Mouse (Mus musculus): ENCODE data around the gene Anxa1. TPM values are rescaled to one million over a fixed set of nuclear protein-coding genes. Genes with fewer than 3 reads are reported as not detected.

Anxa1 gene
- 1 to 10 TPM; 1.4 to 2.5 TPM for total RNA-seq (2021)
- long read RNA-seq, partial matches to known transcripts, result 0 of 3 reads
- long read RNA-seq, other reads (novel, unspliced or antisense), result 0 of 3 reads

GRCm38 (mm10) chr19:20390455-20390994 is at the start of gene Anxa1:
Gene Anxa1 (minus strand): TSS chr19:20390944.
- no peak for DNase-seq (ENCODE audit: low spot score in 2 of 2)

- DNase-seq (ENCODE audit: low spot score in 2 of 2), result no peak
These were observed 46.3 kb upstream of the Anxa1 start for GRCm38 (mm10) chr19:20437043-20437442.

DNA sequence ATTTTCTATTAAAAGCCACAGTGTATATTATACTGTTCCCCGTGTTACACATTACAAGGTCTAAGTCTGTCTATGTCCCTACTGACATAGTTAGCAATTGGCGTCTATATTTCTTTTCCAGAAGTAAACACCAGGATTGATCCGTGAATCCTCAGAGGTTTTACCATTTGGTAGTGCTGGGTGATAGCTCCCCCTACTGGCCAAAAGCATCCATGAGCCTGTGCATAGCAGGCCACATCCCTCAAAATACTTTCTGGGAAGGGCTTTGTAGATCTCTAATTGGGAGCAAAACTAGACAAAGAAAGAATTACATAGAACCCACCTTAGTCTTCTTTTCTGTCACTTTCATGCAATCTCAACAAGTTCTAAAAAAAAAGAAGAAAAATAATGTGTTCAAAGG is 43.8 kb upstream of the Anxa1 start:
- DNase-seq (ENCODE audit: low spot score in 2 of 2), result peak; percentile 13 to 80

GRCm38 (mm10) chr19:20433966-20434365 is 43.2 kb upstream of the Anxa1 start:
- no peak for DNase-seq (ENCODE audit: low spot score in 2 of 2)

DNA sequence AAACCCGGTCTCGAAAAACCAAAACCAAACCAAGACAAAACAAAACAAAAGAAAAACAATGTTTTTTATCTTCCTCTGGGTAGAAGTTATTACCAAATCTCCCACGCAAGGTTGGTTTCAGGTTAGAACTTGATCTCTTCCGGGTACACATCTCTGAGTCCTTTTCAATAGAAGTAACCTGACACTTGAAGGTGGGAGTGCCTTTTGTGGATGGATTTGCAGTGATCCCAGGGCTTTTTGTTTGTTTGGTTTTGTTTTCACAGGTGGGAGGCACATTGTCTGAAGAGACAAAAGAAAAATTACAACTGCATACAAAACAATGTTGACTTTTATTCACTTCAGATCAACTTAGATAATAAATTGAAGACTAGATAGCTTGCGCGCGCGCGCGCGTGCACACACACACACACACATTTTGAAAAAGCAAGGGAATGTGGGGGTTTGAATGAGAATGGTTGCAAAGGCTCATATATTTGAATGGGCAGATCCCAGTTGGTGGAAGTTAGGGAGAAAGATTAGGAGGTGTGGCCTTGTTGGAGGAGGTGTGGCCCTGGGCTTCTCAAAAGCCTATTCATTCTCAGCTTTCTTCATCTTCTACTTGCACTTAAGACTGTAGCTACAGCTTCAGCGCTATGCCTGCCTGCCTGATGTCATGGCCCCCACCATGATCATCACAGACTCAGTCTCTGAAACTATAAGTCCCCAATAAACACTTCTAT is 35.9 kb upstream of the Anxa1 start:
- DNase-seq (ENCODE audit: low spot score in 2 of 2), result no peak

DNA sequence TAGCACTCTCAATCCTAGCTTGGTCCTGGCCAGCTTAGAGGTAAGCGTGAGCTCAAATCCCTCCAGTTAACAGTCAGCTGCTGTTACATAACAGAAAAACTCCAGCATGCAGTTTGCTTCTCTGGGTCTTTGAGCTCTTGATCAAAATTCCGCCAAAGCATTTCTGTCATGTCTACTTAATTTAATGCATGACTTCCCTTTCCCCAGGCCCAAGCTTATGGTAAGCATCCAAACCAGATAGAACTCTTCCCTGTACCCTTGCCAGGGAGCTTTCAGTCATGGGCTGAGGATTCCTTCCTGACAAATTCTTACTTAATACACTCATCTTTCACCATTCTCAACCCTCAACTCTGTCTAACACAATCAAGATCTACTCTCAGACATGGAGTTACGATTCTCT is 20.5 kb upstream of the Anxa1 start:
- no peak for DNase-seq (ENCODE audit: low spot score in 2 of 2)

- DNase-seq (ENCODE audit: low spot score in 2 of 2), result no peak
These were observed 19.1 kb upstream of the Anxa1 start for GRCm38 (mm10) chr19:20409541-20410528.

- DNase-seq (ENCODE audit: low spot score in 2 of 2), result no peak
These were observed 15.7 kb upstream of the Anxa1 start for GRCm38 (mm10) chr19:20406475-20406874.

GRCm38 (mm10) chr19:20405015-20405414 is 14.3 kb upstream of the Anxa1 start:
- DNase-seq (ENCODE audit: low spot score in 2 of 2), result peak in 1 of 2 experiments; percentile 37

GRCm38 (mm10) chr19:20403740-20404139 is 13.0 kb upstream of the Anxa1 start:
- DNase-seq (ENCODE audit: low spot score in 2 of 2), result no peak

DNA sequence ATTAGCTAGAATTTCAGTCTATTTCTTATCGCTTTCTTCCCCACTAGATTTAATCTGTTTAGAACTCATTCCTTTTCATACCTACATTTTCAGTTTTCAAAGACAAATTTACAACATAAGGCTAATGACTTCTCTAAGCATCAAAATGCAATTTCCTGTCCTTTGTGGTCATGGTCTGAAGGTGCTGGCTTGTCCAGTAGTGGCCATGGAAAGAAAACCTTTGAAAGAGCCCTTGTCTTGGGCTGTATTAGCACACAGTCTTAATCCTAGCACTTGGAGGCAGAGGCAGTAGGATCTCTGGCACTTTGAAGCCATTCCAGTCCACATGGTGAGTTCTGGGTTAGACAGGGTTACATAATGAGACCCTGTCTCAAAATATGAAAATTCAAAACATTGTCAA is 12.5 kb upstream of the Anxa1 start:
- DNase-seq (ENCODE audit: low spot score in 2 of 2), result no peak

- DNase-seq (ENCODE audit: low spot score in 2 of 2), result no peak
These were observed 11.9 kb upstream of the Anxa1 start for GRCm38 (mm10) chr19:20402516-20403200.

DNA sequence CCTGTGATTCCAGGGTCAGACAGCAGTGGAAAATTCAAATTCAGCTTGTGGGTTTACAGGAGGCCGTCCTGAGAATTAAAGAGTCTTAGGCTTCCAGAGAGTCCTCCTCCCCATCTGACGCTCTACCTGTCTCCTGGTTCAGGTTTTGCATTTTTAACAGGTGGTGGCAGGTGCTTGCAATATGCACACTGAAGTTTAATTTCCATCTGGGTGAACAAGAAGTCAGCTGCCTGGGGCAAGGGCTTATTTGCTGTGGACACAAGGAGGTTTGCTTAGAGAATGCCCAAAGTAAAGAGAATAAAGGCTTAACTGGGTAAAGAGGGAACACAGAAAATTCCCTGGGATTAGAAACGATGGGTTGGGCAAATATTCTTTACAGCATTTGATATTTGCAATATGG is 11.2 kb upstream of the Anxa1 start:
- no peak for DNase-seq (ENCODE audit: low spot score in 2 of 2)

- no peak for DNase-seq (ENCODE audit: low spot score in 2 of 2)
These were observed 8.4 kb upstream of the Anxa1 start for GRCm38 (mm10) chr19:20399187-20399586.

DNA sequence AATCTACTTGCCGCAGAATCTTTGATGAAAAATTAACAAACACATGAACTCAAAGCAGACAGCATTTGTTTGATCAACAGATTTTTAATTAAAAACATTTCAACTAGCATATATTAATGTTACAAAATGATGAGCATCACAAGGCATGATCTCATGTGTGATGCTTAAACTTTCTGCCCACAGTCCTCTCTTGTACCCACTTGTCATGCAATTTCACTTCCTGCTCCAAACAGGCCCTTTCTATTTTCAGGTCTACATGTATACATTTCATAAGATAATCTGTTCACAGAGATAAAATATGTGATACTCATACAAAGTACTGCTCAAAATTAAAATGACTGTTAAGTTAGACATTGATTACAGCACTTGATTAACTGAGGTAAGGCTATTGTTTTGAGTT is 6.3 kb upstream of the Anxa1 start:
- no peak for DNase-seq (ENCODE audit: low spot score in 2 of 2)

GRCm38 (mm10) chr19:20393556-20394274 is 3.0 kb upstream of the Anxa1 start:
- no peak for DNase-seq (ENCODE audit: low spot score in 2 of 2)

GRCm38 (mm10) chr19:20389723-20390122 is 1.0 kb downstream of the Anxa1 start:
- no peak for DNase-seq (ENCODE audit: low spot score in 2 of 2)

- no peak for DNase-seq (ENCODE audit: low spot score in 2 of 2)
These were observed 1.5 kb downstream of the Anxa1 start for GRCm38 (mm10) chr19:20389245-20389644.

GRCm38 (mm10) chr19:20388276-20388675 is 2.5 kb downstream of the Anxa1 start:
- no peak for DNase-seq (ENCODE audit: low spot score in 2 of 2)

DNA sequence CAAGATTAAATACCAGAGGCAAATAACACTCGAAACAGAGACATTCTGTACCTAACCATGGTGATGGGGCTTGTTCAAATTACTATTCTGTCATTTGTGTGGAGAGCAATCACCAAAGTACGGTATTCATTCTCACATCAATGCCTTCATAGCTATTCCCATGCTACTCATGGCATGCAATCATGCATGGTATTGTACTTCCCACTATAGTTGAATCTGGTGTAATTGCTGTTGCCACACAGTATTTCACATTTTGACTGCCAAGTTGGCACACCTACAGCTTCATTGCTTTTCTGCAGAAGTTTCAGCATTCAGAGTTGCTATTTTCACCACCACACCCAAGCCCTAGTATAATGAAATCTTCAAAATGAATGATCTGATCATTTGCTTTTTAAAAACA is 4.4 kb downstream of the Anxa1 start:
- DNase-seq (ENCODE audit: low spot score in 2 of 2), result peak in 1 of 2 experiments; percentile 36

DNA sequence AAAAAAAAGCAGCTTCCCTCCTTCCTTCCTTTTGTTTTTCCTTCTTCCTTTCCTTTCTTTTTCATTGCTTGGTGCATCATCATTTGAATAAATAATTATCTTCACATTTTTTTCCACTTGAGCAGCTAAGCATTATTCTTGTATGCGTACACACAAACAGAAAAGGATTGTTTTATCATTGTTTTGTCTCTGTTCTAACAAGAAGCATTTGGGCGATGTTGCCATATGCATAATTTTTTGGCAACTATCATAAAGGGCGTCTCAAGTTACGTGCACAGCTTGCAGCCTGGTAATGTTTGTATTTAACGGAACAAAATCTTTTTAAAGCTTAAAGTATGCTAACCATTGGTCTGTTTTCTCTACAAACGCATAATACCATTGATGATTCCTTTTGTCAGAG is 5.1 kb downstream of the Anxa1 start:
- no peak for DNase-seq (ENCODE audit: low spot score in 2 of 2)
